Mouse (Mus musculus) E14TG2a.4 (cell line): ENCODE results near the gene Agap1.

Source experiments
- H3K27me3 ChIP-seq: 2 replicates; pipeline ENCODE4 v1.6.1; 2014; ENCODE audit warnings: low read length, control low read depth; ENCODE audit not compliant: insufficient read depth
- H3K36me3 ChIP-seq: 2 replicates; pipeline ENCODE4 v1.6.1; 2014; ENCODE audit warnings: low read length, control low read depth; ENCODE audit not compliant: insufficient read depth
- H3K4me1 ChIP-seq: replicated peaks from 2 replicates; pipeline ENCODE4 v1.6.1; 2014; ENCODE audit warnings: low read depth, low read length, control low read depth
- H3K4me3 ChIP-seq: replicated peaks from 2 replicates; pipeline ENCODE4 v1.5.1; 2014; ENCODE audit warnings: mild to moderate bottlenecking, low read length
- H3K9me3 ChIP-seq: 2 replicates; pipeline ENCODE4 v1.6.1; 2014; ENCODE audit warnings: low read length, control low read depth
- CTCF ChIP-seq: conservative IDR thresholded peaks from 2 replicates; pipeline ENCODE4 v1.5.1; 2014; ENCODE audit warnings: low read length
- NANOG ChIP-seq: IDR thresholded peaks from 2 replicates; pipeline ENCODE4 v1.6.1; 2014; ENCODE audit warnings: borderline replicate concordance, low read length, mixed read lengths
- POU5F1 ChIP-seq: IDR thresholded peaks from 2 replicates; pipeline ENCODE4 v1.6.1; 2014; ENCODE audit warnings: low read length, borderline replicate concordance

The Agap1 gene

GRCm38 (mm10) chr1:89668635-89669034 lies 214.0 kb downstream of the Agap1 start:
- Histone ChIP-seq H3K9me3 (no peaks in the 10 kb centered on the region), H3K36me3 (peaks cover 58% of the 10 kb centered on the region), H3K4me3 (no peak overlapping the region), H3K4me1 (peaks cover 30% of the 10 kb centered on the region), H3K27me3 (no peaks in the 10 kb centered on the region)
- TF ChIP-seq POU5F1, result no peak
- TF ChIP-seq CTCF, result no peak
- no peak for TF ChIP-seq NANOG

GRCm38 (mm10) chr1:89671110-89671787 lies 216.6 kb downstream of the Agap1 start:
- Histone ChIP-seq H3K27me3 (no peaks in the 10 kb centered on the region), H3K9me3 (no peaks in the 10 kb centered on the region), H3K4me1 (peaks cover 35% of the 10 kb centered on the region), H3K36me3 (peaks cover 47% of the 10 kb centered on the region), H3K4me3 (0 out of 2 replicates have a peak overlapping the region, but pooled peaks have one; percentile 3)
- TF ChIP-seq NANOG, result no peak
- no peak for TF ChIP-seq CTCF
- no peak for TF ChIP-seq POU5F1

- peaks cover 43% of the 10 kb centered on the region for H3K36me3 ChIP-seq
- H3K4me1 ChIP-seq, result peaks cover 35% of the 10 kb centered on the region
- TF ChIP-seq NANOG, result no peak
- no peak for TF ChIP-seq CTCF
- TF ChIP-seq POU5F1, result no peak
- H3K27me3 ChIP-seq, result no peaks in the 10 kb centered on the region
- no peaks in the 10 kb centered on the region for H3K9me3 ChIP-seq
- H3K4me3 ChIP-seq, result no peak overlapping the region
Measured at GRCm38 (mm10) chr1:89673071-89673470, 218.5 kb downstream of the Agap1 start.

- Histone ChIP-seq H3K27me3 (no peaks in the 10 kb centered on the region), H3K36me3 (peaks cover 43% of the 10 kb centered on the region), H3K4me1 (peaks cover 35% of the 10 kb centered on the region), H3K4me3 (no peak overlapping the region), H3K9me3 (no peaks in the 10 kb centered on the region)
- TF ChIP-seq CTCF (peak; percentile 81), POU5F1 (no peak), NANOG (no peak)
Measured at GRCm38 (mm10) chr1:89673686-89674085, 219.1 kb downstream of the Agap1 start.

GRCm38 (mm10) chr1:89674681-89675080 lies 220.1 kb downstream of the Agap1 start:
- TF ChIP-seq NANOG (no peak), CTCF (no peak), POU5F1 (no peak)
- peaks cover 35% of the 10 kb centered on the region for H3K4me1 ChIP-seq
- no peak overlapping the region for H3K4me3 ChIP-seq
- H3K9me3 ChIP-seq, result no peaks in the 10 kb centered on the region
- no peaks in the 10 kb centered on the region for H3K27me3 ChIP-seq
- H3K36me3 ChIP-seq, result peaks cover 41% of the 10 kb centered on the region

GRCm38 (mm10) chr1:89676411-89676810 lies 221.8 kb downstream of the Agap1 start:
- TF ChIP-seq NANOG, result no peak
- no peak for TF ChIP-seq POU5F1
- peak; percentile 98 for TF ChIP-seq CTCF
- H3K27me3 ChIP-seq, result no peaks in the 10 kb centered on the region
- H3K4me3 ChIP-seq, result no peak overlapping the region
- no peaks in the 10 kb centered on the region for H3K9me3 ChIP-seq
- H3K4me1 ChIP-seq, result peaks cover 24% of the 10 kb centered on the region
- peaks cover 37% of the 10 kb centered on the region for H3K36me3 ChIP-seq

- no peaks in the 10 kb centered on the region for H3K27me3 ChIP-seq
- H3K9me3 ChIP-seq, result no peaks in the 10 kb centered on the region
- H3K4me1 ChIP-seq, result no peaks in the 10 kb centered on the region
- TF ChIP-seq CTCF, result no peak
- no peak overlapping the region for H3K4me3 ChIP-seq
- peaks cover 23% of the 10 kb centered on the region for H3K36me3 ChIP-seq
Measured at GRCm38 (mm10) chr1:89680673-89681072, 226.1 kb downstream of the Agap1 start.

- TF ChIP-seq POU5F1 (no peak), NANOG (no peak), CTCF (no peak)
- Histone ChIP-seq H3K36me3 (peaks cover 17% of the 10 kb centered on the region), H3K9me3 (no peaks in the 10 kb centered on the region), H3K4me3 (peak overlapping the region; percentile 7; the same call in 1 of the 2 replicates), H3K27me3 (no peaks in the 10 kb centered on the region), H3K4me1 (peaks cover 13% of the 10 kb centered on the region)
Measured at GRCm38 (mm10) chr1:89688914-89689313, 234.3 kb downstream of the Agap1 start.
